Comparison of ENCODE assay signal across 25 mouse cellular contexts in genomic region chr1:77389069-77389468, GRCm38 (mm10).
"Had no signal": no experiment of that assay in that cellular context is flagged by ENCODE, and none has a peak within 500 bp of the region (broad histone marks: within the 10 kb centered on the region; RNA-seq: fewer than 3 reads in every experiment).

No protein-coding gene starts in this region.

- H3K27ac ChIP-seq: heart, adult 2 months; hindbrain, embryonic 10.5 days; hindbrain, embryonic 12.5 days; hindbrain, embryonic 14.5 days; intestine, embryonic 15.5 days; left cerebral cortex, adult 2 months; limb, embryonic 13.5 days; limb, embryonic 15.5 days; liver, embryonic 12.5 days; liver, embryonic 14.5 days had no signal

- H3K4me3 ChIP-seq: heart, adult 2 months; heart, embryonic 12.5 days; hindbrain, embryonic 10.5 days; hindbrain, embryonic 12.5 days; intestine, embryonic 15.5 days; left cerebral cortex, adult 2 months; limb, embryonic 13.5 days; limb, embryonic 15.5 days; liver, embryonic 12.5 days had no signal

- H3K4me1 ChIP-seq: intestine, embryonic 15.5 days; liver, embryonic 12.5 days had no signal

- H3K36me3 ChIP-seq: heart, embryonic 12.5 days; hindbrain, embryonic 12.5 days; intestine, embryonic 15.5 days; liver, embryonic 12.5 days had no signal

- H3K9ac ChIP-seq: heart, embryonic 12.5 days; hindbrain, embryonic 12.5 days; hindbrain, embryonic 14.5 days; intestine, embryonic 15.5 days; limb, embryonic 13.5 days; limb, embryonic 15.5 days; liver, embryonic 12.5 days; liver, embryonic 14.5 days had no signal

- ATAC-seq: hindbrain, embryonic 16.5 days; inflammation-experienced regulatory T-cells, adult 6 months; intestine, embryonic 15.5 days; intestine, postnatal 0 days; liver, embryonic 12.5 days had no signal

- DNase-seq: gastrocnemius, postnatal 14 days; gastrocnemius, postnatal 36 days; heart, adult 11 months; heart, adult 2 months; heart, postnatal 10 days; heart, postnatal 4 days; kidney, adult 18-20 months; kidney, adult 8-10 months; kidney, postnatal 10 days; kidney, postnatal 25 days; kidney, postnatal 4 days; layer of hippocampus, adult 9-11 months had no signal

- H3K9me3 ChIP-seq: heart, embryonic 12.5 days; hindbrain, embryonic 10.5 days; hindbrain, embryonic 12.5 days; intestine, embryonic 15.5 days; limb, embryonic 13.5 days; limb, embryonic 15.5 days; liver, embryonic 12.5 days had no signal

- H3K4me2 ChIP-seq: heart, embryonic 12.5 days; hindbrain, embryonic 12.5 days; hindbrain, embryonic 14.5 days; intestine, embryonic 15.5 days; limb, embryonic 13.5 days; limb, embryonic 15.5 days; liver, embryonic 12.5 days had no signal

- H3K27me3 ChIP-seq: hindbrain, embryonic 12.5 days; intestine, embryonic 15.5 days; limb, embryonic 13.5 days; limb, embryonic 15.5 days; liver, embryonic 12.5 days had no signal
